Mouse (Mus musculus) heart, embryonic 12.5 days (tissue): ENCODE measurements around the gene Rprd1b. TPM values are rescaled to one million over a fixed set of nuclear protein-coding genes. Genes with fewer than 3 reads are reported as not detected.

Experiments used
- ATAC-seq: fragments of 200-750 bp; cut with Nextera tagmentation; 2 replicates; pipeline ENCODE4 v1.8.0; 2017; ENCODE audit warnings: moderate TSS enrichment, moderate library complexity; ENCODE audit not compliant: insufficient number of reproducible peaks, low FRiP score
- H3K27ac ChIP-seq: fragments of 300-500 bp; sonication (generic); 2 replicates; pipeline ENCODE4 v1.5.1; 2016; ENCODE audit warnings: mild to moderate bottlenecking, moderate library complexity; ENCODE audit not compliant: poor library complexity, severe bottlenecking
- H3K27me3 ChIP-seq: fragments of 300-500 bp; sonication (generic); replicated peaks from 2 replicates; pipeline ENCODE4 v1.6.1; 2016; ENCODE audit warnings: mild to moderate bottlenecking, moderate library complexity
- H3K36me3 ChIP-seq: fragments of 300-500 bp; sonication (generic); 2 replicates; pipeline ENCODE4 v1.6.1; 2016; ENCODE audit warnings: mild to moderate bottlenecking, moderate library complexity
- H3K4me1 ChIP-seq: fragments of 300-500 bp; sonication (generic); replicated peaks from 2 replicates; pipeline ENCODE4 v1.6.1; 2016; ENCODE audit warnings: mild to moderate bottlenecking
- H3K4me2 ChIP-seq: fragments of 300-500 bp; sonication (generic); 2 replicates; pipeline ENCODE4 v1.6.1; 2016; ENCODE audit warnings: mild to moderate bottlenecking, moderate library complexity
- H3K4me3 ChIP-seq: fragments of 300-500 bp; sonication (generic); 2 replicates; pipeline ENCODE4 v1.5.1; 2016; ENCODE audit warnings: mild to moderate bottlenecking
- H3K9ac ChIP-seq: fragments of 300-500 bp; sonication (generic); 2 replicates; pipeline ENCODE4 v1.6.1; 2016; ENCODE audit warnings: mild to moderate bottlenecking, moderate library complexity
- H3K9me3 ChIP-seq: fragments of 300-500 bp; sonication (generic); replicated peaks from 2 replicates; pipeline ENCODE4 v1.6.1; 2016; ENCODE audit warnings: mild to moderate bottlenecking, moderate library complexity
- WGBS: fragments of 180-500 bp; shearing (Covaris S2); methylation state at CpG from one replicate; pipeline ENCODE4 v1.1.7; 2016; 5-methylcytosine and 5-hydroxymethylcytosine counted together
- polyA plus RNA-seq: library from polyadenylated mRNA; unstranded; fragments of >200 nt; fragmentation: Nextera tagmentation; extraction: Ambion mirVana; gene quantifications from 2 replicates; pipeline ENCODE4 v1.2.1, GENCODE M21; 2016

Gene Rprd1b
- polyA plus RNA-seq, 1 experiment from 2014 or later, result 32.4 TPM

- Histone ChIP-seq H3K27ac (peak overlapping the region; percentile 98), H3K27me3 (no peaks in the 10 kb centered on the region), H3K4me2 (peak overlapping the region; percentile 76), H3K36me3 (peaks cover 18% of the 10 kb centered on the region), H3K9me3 (no peaks in the 10 kb centered on the region), H3K4me1 (peaks cover 51% of the 10 kb centered on the region), H3K9ac (peak overlapping the region; percentile 91), H3K4me3 (peak overlapping the region; percentile 66)
- ATAC-seq, result 0 out of 2 replicates have a peak, but pooled peaks have one; percentile 0
- WGBS, result 43% methylated on average over 5 of the region's 5 CpGs
Observed at GRCm38 (mm10) chr2:158145528-158146065, 117.3 kb downstream of the Rprd1b start.

- Histone ChIP-seq H3K4me3 (peak within 1 kb of the TSS; percentile 66), H3K36me3 (peaks cover 13% of the 10 kb centered on the region), H3K9me3 (peaks cover 5% of the 10 kb centered on the region), H3K9ac (peak within 1 kb of the TSS; percentile 91), H3K4me1 (peaks cover 45% of the 10 kb centered on the region), H3K27me3 (no peaks in the 10 kb centered on the region), H3K27ac (peak within 1 kb of the TSS; percentile 98), H3K4me2 (peak within 1 kb of the TSS; percentile 76)
- peak; percentile 76 for ATAC-seq
- WGBS, result 1% methylated on average over 28 of the region's 33 CpGs
Observed at GRCm38 (mm10) chr2:158146223-158146622, 117.9 kb downstream of the Rprd1b start, which contains the start of gene Tgm2. Gene Tgm2, minus strand, starts transcription at chr2:158146436.

- no peak for ATAC-seq
- peaks cover 37% of the 10 kb centered on the region for H3K4me1 ChIP-seq
- no peak overlapping the region for H3K9ac ChIP-seq
- no peak overlapping the region for H3K27ac ChIP-seq
- H3K4me3 ChIP-seq, result no peak overlapping the region
- peaks cover 7% of the 10 kb centered on the region for H3K36me3 ChIP-seq
- peaks cover 6% of the 10 kb centered on the region for H3K9me3 ChIP-seq
- 90% methylated on average over 8 of the region's 8 CpGs for WGBS
- H3K27me3 ChIP-seq, result no peaks in the 10 kb centered on the region
- H3K4me2 ChIP-seq, result no peak overlapping the region
Observed at GRCm38 (mm10) chr2:158146971-158147370, 118.7 kb downstream of the Rprd1b start.

GRCm38 (mm10) chr2:158151077-158151476 is 122.8 kb downstream of the Rprd1b start:
- no peak for ATAC-seq
- H3K9ac ChIP-seq, result no peak overlapping the region
- no peak overlapping the region for H3K4me3 ChIP-seq
- H3K27ac ChIP-seq, result no peak overlapping the region
- no peak overlapping the region for H3K4me2 ChIP-seq
- WGBS, result 90% methylated on average over 3 of the region's 3 CpGs
- no peaks in the 10 kb centered on the region for H3K36me3 ChIP-seq
- H3K27me3 ChIP-seq, result no peaks in the 10 kb centered on the region
- peaks cover 17% of the 10 kb centered on the region for H3K4me1 ChIP-seq
- peaks cover 6% of the 10 kb centered on the region for H3K9me3 ChIP-seq

- Histone ChIP-seq H3K4me1 (peaks cover 17% of the 10 kb centered on the region), H3K4me3 (no peak overlapping the region), H3K9me3 (peaks cover 6% of the 10 kb centered on the region), H3K9ac (no peak overlapping the region), H3K4me2 (no peak overlapping the region), H3K36me3 (no peaks in the 10 kb centered on the region), H3K27ac (no peak overlapping the region), H3K27me3 (no peaks in the 10 kb centered on the region)
- no peak for ATAC-seq
- WGBS, result 47% methylated on average over 6 of the region's 6 CpGs
Observed at GRCm38 (mm10) chr2:158152685-158153309, 124.5 kb downstream of the Rprd1b start.

- Histone ChIP-seq H3K9ac (peak overlapping the region; percentile 73), H3K36me3 (no peaks in the 10 kb centered on the region), H3K27ac (peak overlapping the region; percentile 23; the same call in 1 of the 2 replicates), H3K4me3 (peak overlapping the region; percentile 49), H3K27me3 (0 out of 2 replicates have a peak, but pooled peaks cover 4% of the 10 kb centered on the region), H3K4me2 (peak overlapping the region; percentile 82), H3K9me3 (peaks cover 6% of the 10 kb centered on the region), H3K4me1 (peaks cover 17% of the 10 kb centered on the region)
- ATAC-seq, result peak; percentile 24; the same call in 1 of the 2 replicates
- 2% methylated on average over 22 of the region's 22 CpGs for WGBS
Observed at GRCm38 (mm10) chr2:158153728-158154343, 125.5 kb downstream of the Rprd1b start.

GRCm38 (mm10) chr2:158154641-158155040 is 126.3 kb downstream of the Rprd1b start:
- no peak overlapping the region for H3K9ac ChIP-seq
- no peaks in the 10 kb centered on the region for H3K36me3 ChIP-seq
- H3K4me1 ChIP-seq, result peaks cover 21% of the 10 kb centered on the region
- H3K27ac ChIP-seq, result no peak overlapping the region
- H3K4me2 ChIP-seq, result no peak overlapping the region
- 0 out of 2 replicates have a peak, but pooled peaks cover 4% of the 10 kb centered on the region for H3K27me3 ChIP-seq
- H3K9me3 ChIP-seq, result peaks cover 6% of the 10 kb centered on the region
- no peak overlapping the region for H3K4me3 ChIP-seq
- no peak for ATAC-seq
- 76% methylated on average over 8 of the region's 8 CpGs for WGBS

GRCm38 (mm10) chr2:158155101-158155500 is 126.8 kb downstream of the Rprd1b start:
- 79% methylated on average over 7 of the region's 7 CpGs for WGBS
- no peak for ATAC-seq
- H3K36me3 ChIP-seq, result no peaks in the 10 kb centered on the region

GRCm38 (mm10) chr2:158155615-158156014 is 127.3 kb downstream of the Rprd1b start:
- no peak overlapping the region for H3K4me2 ChIP-seq
- H3K4me1 ChIP-seq, result peaks cover 31% of the 10 kb centered on the region
- WGBS, result 75% methylated on average over 2 of the region's 2 CpGs
- H3K9me3 ChIP-seq, result peaks cover 6% of the 10 kb centered on the region
- H3K36me3 ChIP-seq, result no peaks in the 10 kb centered on the region
- 0 out of 2 replicates have a peak, but pooled peaks cover 4% of the 10 kb centered on the region for H3K27me3 ChIP-seq
- H3K4me3 ChIP-seq, result no peak overlapping the region
- no peak for ATAC-seq
- H3K27ac ChIP-seq, result no peak overlapping the region
- H3K9ac ChIP-seq, result no peak overlapping the region

More at GRCm38 (mm10) chr2:158155101-158155500, 126.8 kb downstream of the Rprd1b start:
- Histone ChIP-seq H3K27ac (no peak overlapping the region), H3K4me3 (no peak overlapping the region), H3K4me1 (peaks cover 26% of the 10 kb centered on the region), H3K9ac (no peak overlapping the region), H3K27me3 (0 out of 2 replicates have a peak, but pooled peaks cover 4% of the 10 kb centered on the region), H3K4me2 (no peak overlapping the region), H3K9me3 (peaks cover 6% of the 10 kb centered on the region)

GRCm38 (mm10) chr2:158156487-158156886 is 128.2 kb downstream of the Rprd1b start:
- H3K4me1 ChIP-seq, result peaks cover 35% of the 10 kb centered on the region
- no peak overlapping the region for H3K4me2 ChIP-seq
- H3K4me3 ChIP-seq, result no peak overlapping the region
- H3K9ac ChIP-seq, result no peak overlapping the region
- WGBS, result 87% methylated on average over 9 of the region's 9 CpGs
- 0 out of 2 replicates have a peak, but pooled peaks cover 4% of the 10 kb centered on the region for H3K27me3 ChIP-seq
- no peak for ATAC-seq
- H3K9me3 ChIP-seq, result no peaks in the 10 kb centered on the region
- no peaks in the 10 kb centered on the region for H3K36me3 ChIP-seq
- no peak overlapping the region for H3K27ac ChIP-seq

GRCm38 (mm10) chr2:158157654-158158053 is 129.4 kb downstream of the Rprd1b start:
- no peaks in the 10 kb centered on the region for H3K9me3 ChIP-seq
- WGBS, result 70% methylated on average over 8 of the region's 8 CpGs
- ATAC-seq, result no peak

More at GRCm38 (mm10) chr2:158157654-158158053, 129.4 kb downstream of the Rprd1b start:
- Histone ChIP-seq H3K4me1 (peaks cover 32% of the 10 kb centered on the region), H3K36me3 (no peaks in the 10 kb centered on the region), H3K27me3 (0 out of 2 replicates have a peak, but pooled peaks cover 4% of the 10 kb centered on the region), H3K9ac (no peak overlapping the region), H3K27ac (no peak overlapping the region), H3K4me2 (no peak overlapping the region), H3K4me3 (no peak overlapping the region)
